Mouse (Mus musculus) embryonic fibroblast, embryonic 13.5 days (primary cell): ENCODE results near the gene Polr2j.

Experiments used
- CTCF ChIP-seq: IDR thresholded peaks from 2 replicates; pipeline ENCODE4 v1.5.1; 2011; ENCODE audit warnings: mild to moderate bottlenecking, control low read depth, low read length, moderate library complexity, borderline replicate concordance; ENCODE audit not compliant: insufficient read depth
- POLR2A ChIP-seq: IDR thresholded peaks from 2 replicates; pipeline ENCODE4 v1.6.1; 2011; ENCODE audit warnings: low read depth, mild to moderate bottlenecking, control low read depth, low read length, moderate library complexity

DNA sequence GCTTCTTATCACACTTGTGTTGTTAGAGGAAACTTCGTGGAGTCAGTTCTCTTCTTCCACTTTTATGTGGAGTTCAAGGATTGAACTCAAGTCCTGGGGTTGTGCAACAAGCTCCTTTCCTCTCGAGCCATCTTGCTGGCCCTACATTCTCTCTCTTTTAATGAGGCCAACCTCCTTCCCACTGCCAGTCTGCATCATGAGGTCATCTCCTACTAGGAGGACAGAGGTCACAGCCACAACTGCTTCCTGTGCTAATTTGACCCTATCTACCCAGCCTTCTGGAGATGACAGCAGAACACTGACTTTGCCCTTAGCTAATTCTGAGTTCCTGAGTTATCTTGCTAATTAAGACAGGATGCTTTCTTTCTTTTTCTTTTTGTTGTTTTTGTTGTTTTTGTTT lies 7.9 kb upstream of the Polr2j start:
- TF ChIP-seq CTCF (no peak), POLR2A (no peak)
